Mouse (Mus musculus) B cell, adult 67 days (primary cell): Measurements from ENCODE around the gene Gm813. TPM values are rescaled to one million over a fixed set of nuclear protein-coding genes. Genes with fewer than 3 reads are reported as not detected.

Experiments
- total RNA-seq, 2 experiments: library from RNA; stranded (reverse); gene quantifications; 4 replicates each; pipeline ENCODE4 v1.2.4; 2023

Gene Gm813
- not detected for total RNA-seq

GRCm38 (mm10) chr16:58616878-58617277 is at the start of gene Gm813:
TSS of gene Gm813 (minus strand) at chr16:58616978.

GRCm38 (mm10) chr16:58638689-58639175 is 22.0 kb upstream of the Gm813 start, which contains the start of gene E330017A01Rik:
TSS of gene E330017A01Rik (minus strand) at chr16:58638739.

Other genes starting within 250 kb of the Gm813 start
- gene Dcbld2, start 208.5 kb downstream of the Gm813 start, total RNA-seq = 1 to 10 TPM in 1 of 2 experiments, under 1 TPM in 1; 0.75 to 1.5 TPM
- gene St3gal6, start 92.7 kb downstream of the Gm813 start, total RNA-seq = 10 to 100 TPM; 66.5 to 87.5 TPM
- gene E330017A01Rik, start 21.8 kb upstream of the Gm813 start, total RNA-seq = not detected
- 10 to 100 TPM; 12.7 to 17.6 TPM for gene Cpox, start 53.3 kb upstream of the Gm813 start, total RNA-seq
- not detected for gene Gpr15, start 102.1 kb upstream of the Gm813 start, total RNA-seq
- 10 to 100 TPM; 53.3 to 53.7 TPM for gene Cldnd1, start 110.9 kb upstream of the Gm813 start, total RNA-seq
- gene Olfr172, start 146.2 kb upstream of the Gm813 start, total RNA-seq = not detected
- gene Olfr173, start 183.3 kb upstream of the Gm813 start, total RNA-seq = not detected
- gene Olfr175-ps1, start 209.8 kb upstream of the Gm813 start, total RNA-seq = not detected